Comparison of ENCODE assay signal across 8 mouse cellular contexts in the genomic region with DNA sequence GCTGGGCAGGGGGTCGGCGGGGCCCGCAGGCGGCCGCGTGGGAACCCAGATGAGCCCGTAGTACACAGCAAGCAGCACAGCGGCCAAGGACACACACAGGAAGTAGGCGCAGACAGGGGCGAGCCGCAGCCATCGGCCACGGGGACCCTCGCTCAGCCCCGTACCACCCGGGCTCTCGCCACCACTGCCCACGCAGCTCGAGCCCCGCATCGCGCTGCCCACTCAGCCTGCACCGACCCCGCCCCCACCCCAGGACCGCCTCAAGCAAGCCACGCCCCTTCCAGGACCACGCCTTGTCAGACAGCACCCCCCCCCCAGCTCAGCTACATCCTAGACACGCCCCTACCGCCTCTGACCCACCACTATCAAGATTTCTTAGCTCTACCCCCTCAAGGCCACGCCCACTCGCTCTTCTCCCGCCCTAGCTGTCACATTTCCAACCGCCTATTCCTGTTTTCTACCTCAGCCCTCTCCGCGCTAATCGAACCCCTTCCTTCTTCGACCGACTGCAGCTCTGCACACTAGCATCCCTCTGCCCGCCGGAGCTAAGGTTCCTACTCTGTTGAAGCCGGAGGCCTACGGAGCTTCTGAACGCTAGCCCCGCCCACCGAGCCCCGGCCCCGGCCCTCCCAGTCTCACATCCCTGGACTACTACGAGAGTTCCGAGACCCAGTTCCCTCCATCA. TPM values are rescaled to one million over a fixed set of nuclear protein-coding genes. Genes with fewer than 3 reads are reported as not detected.
A peak's percentile ranks its signal among the peaks of the same experiment; 100 is the strongest.
DNase-seq lines count a peak whose midpoint lies in the region; ATAC-seq lines count a peak whose summit lies in the region.

A gene (minus strand): TSS at position 537 of the 685 bp plus-strand sequence.

- peaks cover 65% of the 10 kb centered on the region for H3K36me3 ChIP-seq in erythroblast, embryonic 14.5 days (ENCODE audit: control insufficient read depth)
- H3K36me3 ChIP-seq in heart, embryonic 11.5 days (ENCODE audit: control insufficient read depth, insufficient read depth, low read length): peaks cover 16% of the 10 kb centered on the region
- peaks cover 18% of the 10 kb centered on the region for H3K36me3 ChIP-seq in kidney, embryonic 16.5 days (ENCODE audit: insufficient read depth, low read length)
- H3K36me3 ChIP-seq in liver, embryonic 11.5 days (ENCODE audit: control insufficient read depth, insufficient read depth, low read length): peaks cover 16% of the 10 kb centered on the region
- H3K36me3 ChIP-seq in stomach, embryonic 15.5 days: peaks cover 19% of the 10 kb centered on the region; the same call in 1 of the 2 replicates

- ATAC-seq in CD4-positive, CD25-positive, alpha-beta regulatory T cell, adult 4 months: peak; percentile 82
- ATAC-seq in heart, embryonic 11.5 days (replicated peaks; ENCODE audit: insufficient number of reproducible peaks, low FRiP score, low TSS enrichment): peak; percentile 85
- peak; percentile 82 for ATAC-seq in kidney, embryonic 16.5 days (ENCODE audit: low FRiP score, low TSS enrichment)
- peak; percentile 72 for ATAC-seq in liver, embryonic 11.5 days (replicated peaks; ENCODE audit: low FRiP score)
- peak; percentile 83 for ATAC-seq in stomach, embryonic 15.5 days (ENCODE audit: insufficient read depth, low FRiP score, low read depth)

- DNase-seq in brain, embryonic 18.5 days (ENCODE audit: low read depth, low spot score): peak; percentile 85
- peak; percentile 94 for DNase-seq in liver, embryonic 11.5 days (ENCODE audit: low spot score)
- DNase-seq in naive thymus-derived CD4-positive, alpha-beta T cell, adult 2 months (ENCODE audit: low read depth): peak; percentile 96

- H3K4me2 ChIP-seq in heart, embryonic 11.5 days: peak within 1 kb of the TSS; percentile 96
- H3K4me2 ChIP-seq in kidney, embryonic 16.5 days (replicated peaks; ENCODE audit: low read depth, low read length): peak within 1 kb of the TSS; percentile 73
- H3K4me2 ChIP-seq in liver, embryonic 11.5 days: peak within 1 kb of the TSS; percentile 76
- peak within 1 kb of the TSS; percentile 94 for H3K4me2 ChIP-seq in stomach, embryonic 15.5 days

- peaks cover 88% of the 10 kb centered on the region for H3K4me1 ChIP-seq in erythroblast, embryonic 14.5 days (ENCODE audit: control insufficient read depth)
- H3K4me1 ChIP-seq in heart, embryonic 11.5 days (ENCODE audit: control insufficient read depth, insufficient read depth, low read length): peaks cover 22% of the 10 kb centered on the region
- peaks cover 19% of the 10 kb centered on the region for H3K4me1 ChIP-seq in kidney, embryonic 16.5 days (ENCODE audit: insufficient read depth, low read length)
- peaks cover 40% of the 10 kb centered on the region for H3K4me1 ChIP-seq in liver, embryonic 11.5 days (replicated peaks; ENCODE audit: control insufficient read depth, insufficient read depth, low read length)
- peaks cover 23% of the 10 kb centered on the region for H3K4me1 ChIP-seq in stomach, embryonic 15.5 days

- H3K4me3 ChIP-seq in erythroblast, embryonic 14.5 days (replicated peaks): peak within 1 kb of the TSS; percentile 86
- H3K4me3 ChIP-seq in heart, embryonic 11.5 days (ENCODE audit: low read depth, low read length): peak within 1 kb of the TSS; percentile 83
- H3K4me3 ChIP-seq in kidney, embryonic 16.5 days (ENCODE audit: low read length): peak within 1 kb of the TSS; percentile 78
- H3K4me3 ChIP-seq in liver, embryonic 11.5 days (ENCODE audit: low read depth, low read length): peak within 1 kb of the TSS; percentile 80
- peak within 1 kb of the TSS; percentile 76 for H3K4me3 ChIP-seq in stomach, embryonic 15.5 days (replicated peaks)

- 2% methylated on average over 36 of the region's 49 CpGs for WGBS in heart, embryonic 11.5 days (ENCODE audit: insufficient replicate concordance)
- under 1% methylated on average over 46 of the region's 49 CpGs for WGBS in kidney, embryonic 16.5 days
- under 1% methylated on average over 48 of the region's 49 CpGs for WGBS in liver, embryonic 11.5 days
- 1% methylated on average over 48 of the region's 49 CpGs for WGBS in stomach, embryonic 15.5 days

- H3K27ac ChIP-seq in heart, embryonic 11.5 days (ENCODE audit: low read depth, low read length): peak within 1 kb of the TSS; percentile 94
- peak within 1 kb of the TSS; percentile 92 for H3K27ac ChIP-seq in kidney, embryonic 16.5 days (ENCODE audit: low read length)
- H3K27ac ChIP-seq in liver, embryonic 11.5 days (ENCODE audit: low read depth, low read length): peak within 1 kb of the TSS; percentile 96
- H3K27ac ChIP-seq in stomach, embryonic 15.5 days: peak within 1 kb of the TSS; percentile 98

- H3K9me3 ChIP-seq in erythroblast, embryonic 14.5 days (ENCODE audit: control insufficient read depth, low read length): no peaks in the 10 kb centered on the region
- no peaks in the 10 kb centered on the region for H3K9me3 ChIP-seq in heart, embryonic 11.5 days (replicated peaks; ENCODE audit: control insufficient read depth, low read length)
- H3K9me3 ChIP-seq in kidney, embryonic 16.5 days (ENCODE audit: low read length): no peaks in the 10 kb centered on the region
- H3K9me3 ChIP-seq in liver, embryonic 11.5 days (ENCODE audit: control insufficient read depth, low read length): no peaks in the 10 kb centered on the region
- no peaks in the 10 kb centered on the region for H3K9me3 ChIP-seq in stomach, embryonic 15.5 days

- H3K9ac ChIP-seq in heart, embryonic 11.5 days (ENCODE audit: low read depth, low read length): peak within 1 kb of the TSS; percentile 88
- peak within 1 kb of the TSS; percentile 87 for H3K9ac ChIP-seq in kidney, embryonic 16.5 days (replicated peaks; ENCODE audit: low read length)
- peak within 1 kb of the TSS; percentile 86 for H3K9ac ChIP-seq in liver, embryonic 11.5 days (ENCODE audit: low read depth, low read length)
- peak within 1 kb of the TSS; percentile 63 for H3K9ac ChIP-seq in stomach, embryonic 15.5 days

- H3K27me3 ChIP-seq in erythroblast, embryonic 14.5 days (ENCODE audit: control insufficient read depth): no peaks in the 10 kb centered on the region
- H3K27me3 ChIP-seq in heart, embryonic 11.5 days (ENCODE audit: control insufficient read depth, insufficient read depth, low read length): no peaks in the 10 kb centered on the region
- H3K27me3 ChIP-seq in kidney, embryonic 16.5 days (ENCODE audit: insufficient read depth, low read length): no peaks in the 10 kb centered on the region
- H3K27me3 ChIP-seq in liver, embryonic 11.5 days (replicated peaks; ENCODE audit: control insufficient read depth, insufficient read depth, low read length): no peaks in the 10 kb centered on the region
- no peaks in the 10 kb centered on the region for H3K27me3 ChIP-seq in stomach, embryonic 15.5 days (replicated peaks)

RNA-seq across cellular contexts. Expression of the gene that starts here (rescaled TPM):
- polyA plus RNA-seq in CD4-positive, CD25-positive, alpha-beta regulatory T cell, adult 4 months (2017; shearing (Covaris generic)): 1 to 10 TPM; 1.0 to 2.3 TPM
- polyA plus RNA-seq in erythroblast, embryonic 14.5 days (2012): 7.8 and 7.9 TPM in 2 replicates
- polyA plus RNA-seq in heart, embryonic 11.5 days (2014; fragmentation: Nextera tagmentation; extraction: Ambion mirVana): 6.6 and 6.7 TPM in 2 replicates
- polyA plus RNA-seq in kidney, embryonic 16.5 days (2015; fragmentation: Nextera tagmentation; extraction: Ambion mirVana): 16.4 and 19.7 TPM in 2 replicates
- 9.3 and 10.6 TPM in 2 replicates for polyA plus RNA-seq in liver, embryonic 11.5 days (2014; fragmentation: Nextera tagmentation; extraction: Ambion mirVana)
- polyA plus RNA-seq in stomach, embryonic 15.5 days (2015; fragmentation: Nextera tagmentation; extraction: Ambion mirVana): 20.5 and 21.1 TPM in 2 replicates

Comparison
In these comparisons a context has a peak if more than half of its experiments do, and no peak if none do; other contexts are left out.
1. Peak in every context shown above with its lines: DNase-seq, ATAC-seq, H3K4me3 ChIP-seq and H3K27ac ChIP-seq.